Mouse (Mus musculus) spleen, postnatal 4 days (tissue): ENCODE measurements around the gene Atp6v1g2.

Experiments used
- DNase-seq, 2 experiments: peaks; one replicate each; pipeline ENCODE4 v3.0.0; 2022; ENCODE audit warnings: low spot score in 2 of 2

The Atp6v1g2 gene

DNA sequence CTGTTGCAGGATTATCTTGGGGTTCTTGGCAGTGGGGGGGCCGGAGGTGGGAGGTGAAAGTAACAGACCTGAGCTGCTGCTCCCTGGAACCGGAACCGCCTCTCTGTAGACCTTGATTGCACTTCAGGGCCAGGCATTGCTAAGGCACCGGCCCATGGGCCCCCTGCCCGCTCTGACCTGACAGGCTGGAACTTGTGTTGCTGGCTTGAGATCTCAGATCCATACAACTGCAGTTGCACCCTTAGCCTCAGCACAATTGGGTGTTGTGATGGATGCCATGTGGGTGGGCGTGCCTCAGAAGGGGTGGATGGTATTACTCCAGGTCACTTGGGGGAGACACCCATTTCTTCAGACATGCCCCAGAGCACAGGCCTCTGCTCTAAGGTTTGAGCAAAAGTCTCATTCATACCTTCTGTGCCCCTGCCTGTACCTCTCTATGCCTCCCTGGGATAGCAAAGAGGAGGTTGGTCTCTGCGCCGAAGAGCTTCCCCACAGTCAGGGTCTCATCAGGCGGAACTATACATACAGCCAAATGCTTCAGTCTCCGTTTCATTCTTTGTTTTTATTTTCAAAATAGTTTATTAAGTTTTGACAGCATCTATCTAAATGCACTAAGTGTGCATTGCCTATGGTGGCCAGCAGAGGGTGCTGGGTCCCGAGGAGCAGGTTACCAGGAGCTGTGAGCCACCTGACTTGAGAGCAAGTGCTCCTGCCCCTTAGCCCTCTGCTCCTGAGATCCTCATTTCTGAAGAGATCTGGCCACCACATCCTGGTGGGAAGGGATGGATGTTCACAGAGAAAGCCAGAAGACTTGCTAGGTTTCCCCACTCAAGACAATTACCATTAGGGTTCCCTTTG, 21.0 kb downstream of the Atp6v1g2 start:
- peak; percentile 75 to 89 for DNase-seq

DNA sequence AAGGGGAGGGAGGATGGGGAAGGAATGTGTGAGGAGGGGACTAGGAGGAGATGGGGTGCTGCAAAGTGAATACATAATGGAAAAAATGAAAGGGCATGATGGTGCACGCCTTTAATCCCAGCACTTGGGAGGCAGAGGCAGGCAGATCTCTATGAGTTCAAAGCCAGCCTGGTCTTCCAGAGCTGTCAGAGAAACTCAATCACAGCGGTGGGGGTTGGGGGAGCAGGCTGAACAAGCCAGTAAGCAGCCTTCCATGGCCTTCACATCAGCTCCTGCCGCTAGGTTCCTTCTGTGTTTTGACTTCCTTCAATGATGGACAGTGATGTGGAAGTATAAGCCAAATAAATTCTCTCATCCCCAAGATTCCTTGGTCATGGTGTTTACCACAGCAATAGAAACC, 21.8 kb downstream of the Atp6v1g2 start:
- DNase-seq = no peak

DNA sequence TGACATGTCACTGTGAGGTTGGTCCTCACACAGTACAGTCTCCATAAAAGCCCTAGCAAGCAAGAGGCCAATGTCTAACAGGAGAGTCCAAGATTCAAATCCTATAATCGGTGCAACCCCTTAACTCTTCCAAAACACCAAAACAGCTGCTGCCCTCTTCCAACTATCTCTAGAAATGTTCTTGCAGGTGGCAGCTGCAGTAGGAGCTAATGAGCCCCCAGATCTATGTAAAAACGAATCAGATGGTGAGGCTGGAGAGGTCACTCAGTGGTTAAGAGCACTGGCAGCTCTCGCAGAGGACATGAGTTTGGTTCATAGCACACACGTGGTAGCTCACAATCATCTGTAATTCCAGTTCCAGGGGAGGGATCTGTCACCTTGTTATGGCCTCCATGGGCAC, 22.2 kb downstream of the Atp6v1g2 start:
- no peak for DNase-seq

DNA sequence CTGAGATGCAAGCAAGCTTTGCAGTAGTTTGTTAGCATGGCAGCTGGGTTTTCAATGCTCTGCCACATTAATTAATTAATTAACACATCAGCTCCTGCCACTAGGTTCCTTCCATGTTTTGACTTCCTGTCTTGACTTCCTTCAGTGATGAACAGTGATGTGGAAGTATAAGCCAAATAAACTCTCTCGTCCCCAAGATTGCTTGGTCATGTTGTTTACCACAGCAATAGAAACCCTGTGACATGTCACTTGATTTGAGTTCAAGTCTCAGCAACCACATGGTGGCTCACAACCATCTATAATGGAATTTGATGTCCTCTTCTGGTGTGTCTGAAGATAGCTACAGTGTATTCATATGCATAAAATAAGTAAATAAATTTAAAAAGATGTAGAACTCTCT, 23.9 kb downstream of the Atp6v1g2 start:
- DNase-seq = no peak

DNA sequence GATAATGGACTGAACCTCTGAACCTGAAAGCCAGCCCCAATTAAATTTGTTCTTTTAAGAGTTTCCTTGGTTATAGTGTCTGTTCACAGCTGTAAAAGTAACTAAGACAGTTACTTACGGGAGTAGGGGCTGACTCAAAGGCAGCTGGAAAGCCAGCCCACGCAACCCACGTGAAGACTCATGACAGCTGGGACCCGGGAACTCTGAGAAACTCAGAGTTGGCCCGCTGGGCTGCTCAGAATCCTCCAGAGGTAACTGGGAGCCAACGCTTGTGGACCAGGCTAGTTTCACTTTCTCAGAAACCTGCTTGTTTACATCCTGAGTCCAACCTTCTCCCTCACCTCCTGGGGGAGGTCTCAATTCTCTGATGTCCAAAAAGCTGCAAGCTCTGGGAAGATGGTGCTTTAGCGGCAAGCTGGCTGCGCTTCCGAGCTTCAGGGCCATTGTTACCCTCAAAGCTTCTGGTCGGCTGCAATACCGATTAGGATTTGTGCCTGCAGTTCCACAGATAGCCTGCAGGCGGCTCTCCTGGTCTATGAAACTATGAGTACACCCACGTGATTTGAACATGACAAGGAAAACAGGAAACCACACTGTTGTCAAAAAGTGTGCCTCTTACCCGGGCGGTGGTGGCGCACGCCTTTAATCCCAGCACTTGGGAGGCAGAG, 24.5 kb downstream of the Atp6v1g2 start:
- peak; percentile 94 to 98 for DNase-seq

DNA sequence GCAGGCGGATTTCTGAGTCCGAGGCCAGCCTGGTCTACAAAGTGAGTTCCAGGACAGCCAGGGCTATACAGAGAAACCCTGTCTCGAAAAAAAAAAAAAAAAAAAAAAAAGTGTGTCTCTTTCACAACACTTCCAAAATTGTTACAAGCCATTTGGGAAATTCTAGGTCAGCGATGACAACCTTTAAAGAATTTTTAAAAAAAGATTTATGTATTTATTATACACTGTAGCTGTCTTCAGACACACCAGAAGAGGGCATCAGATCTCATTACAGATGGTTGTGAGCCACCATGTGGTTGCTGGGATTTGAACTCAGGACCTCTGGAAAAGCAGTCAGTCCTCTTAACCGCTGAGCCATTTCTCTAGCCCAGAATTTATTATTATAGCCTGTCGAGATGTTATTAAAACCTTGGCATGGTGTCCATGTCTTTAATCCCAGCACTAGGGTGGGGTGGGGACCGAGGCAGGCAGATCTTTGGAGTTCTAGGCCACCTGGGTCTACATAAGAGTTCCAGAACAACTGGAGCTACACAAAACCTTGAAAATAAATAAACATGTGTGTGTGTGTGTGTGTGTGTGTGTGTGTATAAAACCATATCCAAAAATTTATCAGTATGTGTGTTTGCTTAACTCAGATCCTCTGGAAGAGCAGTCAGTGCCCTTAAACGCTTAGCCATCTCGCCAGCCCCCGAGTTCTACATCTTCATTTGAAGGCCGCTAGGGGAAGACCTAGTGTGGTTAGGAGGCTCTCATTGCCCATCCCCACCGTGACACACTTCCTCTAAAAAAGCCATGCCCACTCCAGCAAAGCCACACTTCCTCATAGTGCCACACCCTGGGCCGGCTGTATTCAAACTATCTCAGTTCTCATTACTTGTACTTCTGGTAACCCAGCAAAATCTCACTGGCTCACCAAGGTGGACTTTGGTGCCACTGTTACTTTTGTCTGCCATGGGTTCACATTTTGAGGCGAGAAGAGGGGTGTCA, 25.3 kb downstream of the Atp6v1g2 start:
- DNase-seq = peak; percentile 78 to 85

DNA sequence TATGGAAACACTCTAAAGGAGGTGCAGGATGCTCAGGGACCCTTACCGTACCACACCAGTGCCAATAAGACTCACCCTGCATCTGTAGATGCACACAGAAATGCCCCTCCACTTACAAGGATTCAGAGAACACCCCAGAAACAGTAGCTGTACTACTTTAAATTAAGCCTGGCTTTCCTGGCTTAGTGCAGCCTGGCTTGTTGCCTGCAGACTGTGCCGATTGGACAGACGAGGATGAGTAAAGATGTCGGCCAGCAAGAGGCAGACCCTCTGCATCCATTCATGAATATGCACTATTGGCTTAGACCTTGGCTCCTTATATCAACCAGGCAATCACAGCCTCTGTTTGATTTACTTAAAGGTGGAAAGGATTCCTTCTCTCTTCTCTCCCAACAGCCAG, 26.2 kb downstream of the Atp6v1g2 start:
- DNase-seq = no peak

DNA sequence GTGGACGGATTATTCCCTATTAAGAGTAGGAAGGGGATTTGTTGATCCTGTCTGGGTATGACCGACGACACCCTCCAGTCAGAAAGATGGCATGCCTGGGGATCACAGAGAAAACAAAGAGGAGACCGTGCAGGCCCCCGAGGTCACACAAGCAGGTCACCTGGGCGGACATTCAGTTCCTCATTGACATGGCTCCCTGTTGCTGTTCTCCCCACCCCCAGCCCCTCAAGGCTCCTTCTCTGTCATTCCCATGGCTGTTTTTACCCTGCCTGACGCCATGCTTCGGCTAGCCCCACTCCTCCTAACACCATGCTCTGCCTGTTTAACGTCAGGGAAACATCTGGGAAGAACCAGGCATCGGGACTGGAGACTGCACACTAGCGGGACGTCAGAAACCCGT, 28.2 kb downstream of the Atp6v1g2 start:
- DNase-seq = peak in 1 of 2 experiments; percentile 65

DNA sequence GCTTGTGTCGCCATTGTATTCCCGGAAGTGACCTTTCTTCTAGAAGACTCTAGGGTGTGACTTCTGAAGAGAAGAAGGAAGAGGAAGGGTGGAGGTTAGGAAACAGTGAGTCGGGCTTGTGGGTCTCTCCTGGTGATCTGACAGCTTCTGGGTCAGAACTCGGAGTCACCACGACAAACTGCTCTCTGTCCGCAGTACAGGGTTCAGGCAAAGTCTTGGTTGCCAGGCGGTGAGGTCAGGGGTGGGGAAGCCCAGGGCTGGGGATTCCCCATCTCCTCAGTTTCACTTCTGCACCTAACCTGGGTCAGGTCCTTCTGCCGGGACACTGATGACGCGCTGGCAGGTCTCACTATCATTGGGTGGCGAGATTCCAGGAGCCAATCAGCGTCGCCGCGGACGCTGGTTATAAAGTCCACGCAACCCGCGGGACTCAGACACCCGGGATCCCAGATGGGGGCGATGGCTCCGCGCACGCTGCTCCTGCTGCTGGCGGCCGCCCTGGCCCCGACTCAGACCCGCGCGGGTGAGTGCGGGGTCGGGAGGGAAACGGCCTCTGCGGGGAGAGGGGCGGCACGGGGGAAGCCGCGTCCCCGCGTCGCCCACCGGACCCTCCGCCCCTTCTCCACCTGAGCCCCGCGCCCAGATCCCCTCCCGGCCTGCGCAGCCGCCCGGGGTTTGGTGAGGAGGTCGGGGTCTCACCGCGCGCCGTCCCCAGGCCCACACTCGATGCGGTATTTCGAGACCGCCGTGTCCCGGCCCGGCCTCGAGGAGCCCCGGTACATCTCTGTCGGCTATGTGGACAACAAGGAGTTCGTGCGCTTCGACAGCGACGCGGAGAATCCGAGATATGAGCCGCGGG, 29.4 kb downstream of the Atp6v1g2 start, which contains the start of gene H2-D1:
H2-D1 (plus strand) TSS at position 67 of the 859 bp plus-strand sequence.
- DNase-seq = peak; percentile 97 to 99

DNA sequence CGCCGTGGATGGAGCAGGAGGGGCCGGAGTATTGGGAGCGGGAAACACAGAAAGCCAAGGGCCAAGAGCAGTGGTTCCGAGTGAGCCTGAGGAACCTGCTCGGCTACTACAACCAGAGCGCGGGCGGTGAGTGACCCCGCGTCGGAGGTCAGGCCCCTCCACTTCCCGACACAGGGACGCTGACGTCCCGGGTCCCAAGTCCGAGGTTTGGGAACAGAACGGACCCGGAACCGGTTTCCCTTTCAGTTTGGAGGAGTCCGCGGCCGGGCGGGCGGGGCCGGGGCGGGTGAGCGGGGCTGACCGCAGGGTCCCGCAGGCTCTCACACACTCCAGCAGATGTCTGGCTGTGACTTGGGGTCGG, 30.0 kb downstream of the Atp6v1g2 start:
- DNase-seq = no peak

DNA sequence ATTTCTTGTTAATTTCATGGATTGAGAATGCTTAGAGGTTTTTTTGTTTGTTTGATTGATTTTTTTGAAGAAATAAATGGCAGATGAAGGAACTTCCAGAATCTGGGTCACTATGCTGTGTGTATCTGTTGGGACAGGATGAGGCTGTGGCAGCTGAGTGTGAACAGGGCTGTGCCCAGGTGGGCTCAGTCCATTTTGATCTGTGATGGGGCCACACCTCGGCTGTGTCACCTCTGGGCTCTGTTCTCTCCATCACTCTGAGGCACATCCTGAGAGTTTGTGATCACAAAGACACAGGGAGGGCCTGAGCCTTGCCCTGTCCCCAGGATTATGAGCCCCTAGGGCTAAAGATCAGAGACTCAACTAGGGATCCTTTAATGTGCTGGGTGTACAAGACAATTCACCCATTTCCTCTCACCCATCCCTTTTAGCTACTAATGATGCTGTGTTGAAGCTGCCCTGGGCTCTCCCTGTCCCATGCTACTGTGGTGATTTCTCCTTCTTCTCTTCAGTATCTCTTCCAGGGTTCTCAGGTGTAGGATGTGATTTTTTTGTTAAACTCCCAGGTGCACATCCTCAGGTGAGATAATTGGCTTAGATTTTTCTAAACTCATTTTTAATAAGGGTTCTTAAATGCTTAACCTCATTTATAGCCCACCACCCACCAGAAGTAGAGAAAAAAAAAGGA, 34.1 kb downstream of the Atp6v1g2 start:
- DNase-seq = peak in 1 of 2 experiments; percentile 55

DNA sequence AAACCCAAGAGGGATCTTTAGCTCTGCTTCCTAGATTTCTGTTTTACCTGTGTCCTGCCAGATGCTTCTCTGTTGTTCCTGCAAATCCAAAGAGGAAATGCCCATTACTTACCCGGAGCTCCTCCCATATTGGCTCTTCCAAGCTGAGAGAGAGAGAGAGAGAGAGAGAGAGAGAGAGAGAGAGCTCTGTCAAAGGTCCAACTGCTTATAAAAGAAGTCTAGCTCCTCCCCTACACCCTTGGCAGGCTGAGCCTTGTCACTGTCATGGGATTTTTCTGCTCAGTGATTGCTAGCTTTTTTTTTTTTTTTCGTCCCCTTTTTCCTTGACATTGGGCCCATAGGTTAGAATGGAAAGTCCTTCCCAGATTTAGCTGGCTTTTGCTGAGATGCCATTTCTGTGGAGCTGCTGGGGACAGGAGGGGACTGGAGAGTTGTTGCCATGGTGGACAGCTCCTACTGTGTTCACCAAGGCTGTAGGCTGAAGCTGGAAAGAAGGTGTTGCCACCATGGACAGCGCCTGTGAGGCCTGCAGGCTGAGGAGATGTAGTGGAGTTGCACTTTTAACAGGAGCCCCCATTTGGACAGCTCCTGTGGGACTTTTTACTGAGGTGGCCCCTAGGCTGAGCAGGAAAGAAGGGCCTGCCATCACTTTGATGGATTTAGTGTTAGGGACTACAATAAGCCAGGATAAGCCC, 36.3 kb downstream of the Atp6v1g2 start:
- DNase-seq = peak; percentile 48 to 77

DNA sequence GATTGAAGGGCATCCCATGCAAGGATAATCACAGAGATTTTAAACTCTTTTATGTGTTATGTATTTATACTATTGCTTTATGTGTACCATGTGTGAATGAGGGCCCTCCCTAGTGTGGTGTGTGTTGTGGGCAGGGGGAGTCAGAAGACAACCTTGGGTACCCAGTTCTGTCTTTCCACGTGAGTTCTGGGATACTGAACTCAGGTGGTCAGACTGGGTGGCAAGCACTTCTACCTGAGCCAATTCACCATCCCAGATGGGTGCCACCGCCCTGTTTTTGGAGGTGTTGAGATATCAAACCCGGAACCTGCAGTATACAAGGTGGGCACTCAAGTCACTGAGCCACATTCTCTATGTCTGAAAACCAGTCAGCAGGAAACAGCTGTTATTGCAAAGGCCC, 38.8 kb downstream of the Atp6v1g2 start:
- DNase-seq = peak in 1 of 2 experiments; percentile 53

DNA sequence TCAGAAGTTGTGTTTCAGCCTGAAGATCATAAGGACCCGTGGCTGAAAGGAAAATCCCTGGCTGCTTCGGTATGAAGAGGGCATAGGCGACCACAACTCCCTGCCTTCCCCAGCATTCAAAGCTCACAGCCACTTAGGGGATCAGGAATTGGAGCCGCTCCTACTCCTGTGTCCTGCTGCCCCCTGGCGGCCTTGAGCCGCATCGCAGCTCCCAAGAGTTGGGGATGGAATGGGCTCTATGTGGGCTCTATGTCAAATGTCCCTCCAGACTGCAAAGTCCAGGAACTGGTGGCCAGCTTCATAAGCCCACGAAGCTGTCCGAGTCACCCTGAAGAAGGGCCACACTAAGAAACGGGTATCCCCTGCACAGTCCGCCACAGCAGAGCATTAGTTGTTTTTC, 41.3 kb downstream of the Atp6v1g2 start:
- peak; percentile 81 to 96 for DNase-seq

DNA sequence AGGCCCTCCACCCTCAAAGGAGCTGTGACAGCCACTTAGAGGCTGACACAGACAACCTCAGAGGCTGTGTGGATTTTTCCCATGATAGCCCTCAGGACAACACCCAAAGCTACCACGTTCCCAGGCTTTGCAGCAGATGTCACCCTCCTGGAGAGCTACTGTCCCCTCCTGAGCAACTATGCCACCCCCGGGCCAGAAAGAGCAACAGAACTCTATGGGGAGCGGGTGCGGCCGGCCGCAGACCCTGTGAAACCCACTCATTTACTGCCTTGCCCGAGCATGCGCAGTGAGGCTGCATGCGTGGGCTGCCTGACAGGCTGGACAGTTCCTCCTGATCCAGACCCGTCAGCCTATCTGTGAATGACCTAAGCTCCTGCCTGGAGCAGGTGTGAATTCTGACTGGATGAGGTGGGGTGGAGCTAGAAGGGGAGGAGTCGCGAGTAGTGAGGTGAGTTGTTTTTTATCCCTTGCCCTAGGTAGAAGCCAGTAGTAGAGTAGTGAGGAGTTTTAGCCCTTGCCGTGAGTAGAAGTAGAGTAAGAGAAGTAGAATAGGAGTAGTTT, 42.9 kb downstream of the Atp6v1g2 start:
- DNase-seq = peak in 1 of 2 experiments; percentile 52

DNA sequence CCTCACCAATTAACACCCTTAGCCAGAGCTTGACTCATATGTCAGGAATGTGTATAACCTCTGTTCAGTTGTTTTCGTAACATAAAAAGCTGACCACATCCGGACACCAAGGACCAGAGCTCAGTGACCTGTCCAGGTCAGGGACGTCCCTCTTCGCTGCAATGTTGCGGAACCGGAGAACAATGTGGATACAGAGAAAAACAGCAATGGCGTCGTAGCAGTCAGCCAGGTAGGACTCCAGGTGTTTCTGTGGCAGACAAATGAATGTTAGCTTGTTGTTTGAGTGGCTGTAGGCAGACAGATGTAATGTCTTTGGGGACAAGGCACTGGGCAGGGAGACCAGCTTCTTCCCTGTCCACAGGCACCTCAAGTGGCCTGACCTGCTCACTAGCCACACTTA, 44.6 kb downstream of the Atp6v1g2 start:
- no peak for DNase-seq

DNA sequence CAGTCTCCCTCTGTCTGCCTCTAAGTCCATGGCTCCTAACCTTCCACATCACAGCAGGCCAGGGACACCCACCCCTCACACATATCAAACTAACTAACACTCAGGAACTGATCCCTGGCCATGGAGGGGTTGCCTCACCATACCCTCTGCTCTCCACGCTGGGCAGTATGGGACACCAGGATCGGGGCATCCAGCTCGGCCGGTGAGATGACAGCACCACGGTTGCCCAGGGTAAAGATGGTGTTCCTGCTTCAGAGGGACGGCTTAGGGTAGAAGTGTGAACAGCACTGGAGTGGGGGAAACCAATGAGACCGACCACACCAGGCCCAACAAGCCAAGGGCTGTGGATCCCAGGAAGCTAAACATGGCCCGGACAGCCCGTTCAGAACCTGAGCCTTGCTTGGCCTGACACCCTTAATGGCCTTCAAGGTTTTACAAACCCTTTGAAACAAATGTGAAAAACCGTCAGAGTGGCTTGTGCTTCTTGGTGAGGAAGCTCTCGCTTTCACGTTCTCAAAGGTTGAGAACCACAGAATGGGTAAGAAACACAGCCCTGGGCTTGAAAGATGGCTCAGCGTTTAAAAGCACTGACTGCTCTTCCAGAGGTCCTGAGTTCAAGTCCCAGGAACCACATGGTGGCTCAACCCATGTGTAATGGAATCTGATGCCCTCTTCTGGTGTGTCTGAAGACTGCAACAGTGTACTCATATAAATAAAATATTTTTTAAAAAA, 45.7 kb downstream of the Atp6v1g2 start:
- DNase-seq = peak in 1 of 2 experiments; percentile 62

DNA sequence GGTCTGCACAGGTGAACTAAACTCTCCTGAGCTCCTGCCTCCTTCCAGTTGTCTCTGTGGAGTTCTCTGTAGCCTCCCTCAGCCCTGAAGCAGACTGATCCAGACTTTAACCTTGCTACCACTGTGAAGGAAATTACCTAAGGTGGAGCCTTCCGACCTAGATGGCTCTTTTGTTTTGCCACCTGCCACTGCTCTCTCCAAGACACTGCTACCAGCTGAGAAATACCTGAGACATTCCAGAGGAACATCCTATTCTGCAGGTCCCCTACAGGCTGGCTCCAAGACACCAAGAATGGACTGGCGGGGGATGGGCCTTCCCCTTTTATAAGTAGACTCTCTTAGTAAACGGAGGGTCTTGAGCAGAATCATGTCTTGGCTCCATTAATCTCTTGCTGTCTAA, 46.8 kb downstream of the Atp6v1g2 start:
- no peak for DNase-seq

DNA sequence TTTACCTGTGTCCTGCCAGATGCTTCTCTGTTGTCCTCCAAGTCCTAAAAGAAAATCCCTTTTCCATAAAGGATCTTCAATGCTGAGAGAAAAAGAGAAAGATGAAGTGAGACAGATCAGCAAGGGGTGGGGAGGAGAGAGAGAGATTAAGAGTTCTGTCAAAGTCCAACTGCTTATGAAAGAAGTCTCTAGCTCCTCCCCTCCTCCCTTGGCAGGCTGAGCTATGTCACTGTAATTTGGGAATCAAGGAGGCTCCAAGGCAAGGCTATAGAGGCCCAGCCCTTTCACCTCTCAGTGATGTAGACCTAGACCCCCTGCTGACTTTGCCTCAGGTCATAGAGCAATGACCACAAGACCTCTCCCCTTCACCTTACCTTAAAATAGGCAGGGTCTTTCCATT, 52.0 kb downstream of the Atp6v1g2 start:
- no peak for DNase-seq
